Mouse (Mus musculus) embryonic fibroblast, embryonic 13.5 days (primary cell): ENCODE measurements around the gene Ctrc.

Source experiments
- CTCF ChIP-seq: IDR thresholded peaks from 2 replicates; pipeline ENCODE4 v1.5.1; 2011; ENCODE audit warnings: mild to moderate bottlenecking, control low read depth, low read length, moderate library complexity, borderline replicate concordance; ENCODE audit not compliant: insufficient read depth
- POLR2A ChIP-seq: IDR thresholded peaks from 2 replicates; pipeline ENCODE4 v1.6.1; 2011; ENCODE audit warnings: low read depth, mild to moderate bottlenecking, control low read depth, low read length, moderate library complexity

DNA sequence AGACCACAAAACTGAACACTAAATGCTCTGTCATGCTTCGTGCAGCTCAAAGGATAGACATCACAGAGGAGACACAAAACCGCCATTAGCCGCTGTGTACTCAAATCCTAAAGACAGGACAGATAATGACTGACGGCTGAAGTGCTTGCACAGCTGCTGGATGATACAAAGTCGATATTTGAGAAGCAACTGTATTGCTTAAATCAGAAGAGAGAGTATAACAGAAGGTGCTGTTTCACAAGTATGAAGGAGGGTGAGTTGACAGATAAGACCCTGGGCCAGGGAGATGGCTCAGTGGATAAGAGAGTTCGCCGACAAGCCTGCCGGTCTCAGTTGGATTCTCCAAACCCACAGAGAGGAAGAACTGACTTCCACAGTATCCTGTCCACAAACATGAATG is 74.3 kb downstream of the Ctrc start:
- TF ChIP-seq POLR2A (no peak), CTCF (no peak)
